Mouse (Mus musculus) heart, embryonic 12.5 days (tissue): Measurements from ENCODE around the gene Smyd1. TPM values are rescaled to one million over a fixed set of nuclear protein-coding genes. Genes with fewer than 3 reads are reported as not detected.

ENCODE experiments used
- ATAC-seq: fragments of 200-750 bp; cut with Nextera tagmentation; 2 replicates; pipeline ENCODE4 v1.8.0; 2017; ENCODE audit warnings: moderate TSS enrichment, moderate library complexity; ENCODE audit not compliant: insufficient number of reproducible peaks, low FRiP score
- H3K27ac ChIP-seq: fragments of 300-500 bp; sonication (generic); 2 replicates; pipeline ENCODE4 v1.5.1; 2016; ENCODE audit warnings: mild to moderate bottlenecking, moderate library complexity; ENCODE audit not compliant: poor library complexity, severe bottlenecking
- H3K27me3 ChIP-seq: fragments of 300-500 bp; sonication (generic); replicated peaks from 2 replicates; pipeline ENCODE4 v1.6.1; 2016; ENCODE audit warnings: mild to moderate bottlenecking, moderate library complexity
- H3K36me3 ChIP-seq: fragments of 300-500 bp; sonication (generic); 2 replicates; pipeline ENCODE4 v1.6.1; 2016; ENCODE audit warnings: mild to moderate bottlenecking, moderate library complexity
- H3K4me1 ChIP-seq: fragments of 300-500 bp; sonication (generic); replicated peaks from 2 replicates; pipeline ENCODE4 v1.6.1; 2016; ENCODE audit warnings: mild to moderate bottlenecking
- H3K4me2 ChIP-seq: fragments of 300-500 bp; sonication (generic); 2 replicates; pipeline ENCODE4 v1.6.1; 2016; ENCODE audit warnings: mild to moderate bottlenecking, moderate library complexity
- H3K4me3 ChIP-seq: fragments of 300-500 bp; sonication (generic); 2 replicates; pipeline ENCODE4 v1.5.1; 2016; ENCODE audit warnings: mild to moderate bottlenecking
- H3K9ac ChIP-seq: fragments of 300-500 bp; sonication (generic); 2 replicates; pipeline ENCODE4 v1.6.1; 2016; ENCODE audit warnings: mild to moderate bottlenecking, moderate library complexity
- H3K9me3 ChIP-seq: fragments of 300-500 bp; sonication (generic); replicated peaks from 2 replicates; pipeline ENCODE4 v1.6.1; 2016; ENCODE audit warnings: mild to moderate bottlenecking, moderate library complexity
- WGBS: fragments of 180-500 bp; shearing (Covaris S2); methylation state at CpG from one replicate; pipeline ENCODE4 v1.1.7; 2016; 5-methylcytosine and 5-hydroxymethylcytosine counted together
- microRNA-seq: library from miRNA; unstranded; fragments of <30 nt; microRNA quantifications from one replicate; pipeline ENCODE4, GENCODE M21; 2017
- polyA plus RNA-seq: library from polyadenylated mRNA; unstranded; fragments of >200 nt; fragmentation: Nextera tagmentation; extraction: Ambion mirVana; gene quantifications from 2 replicates; pipeline ENCODE4 v1.2.1, GENCODE M21; 2016

The Smyd1 gene
- polyA plus RNA-seq, 1 experiment from 2014 or later, result 113 TPM

- no peaks in the 10 kb centered on the region for H3K9me3 ChIP-seq
- ATAC-seq, result no peak
- no peak overlapping the region for H3K4me2 ChIP-seq
- no peak overlapping the region for H3K4me3 ChIP-seq
- H3K9ac ChIP-seq, result no peak overlapping the region
- no peaks in the 10 kb centered on the region for H3K27me3 ChIP-seq
- H3K27ac ChIP-seq, result no peak overlapping the region
- H3K36me3 ChIP-seq, result no peaks in the 10 kb centered on the region
- H3K4me1 ChIP-seq, result no peaks in the 10 kb centered on the region
- 80% methylated on average over 10 of the region's 10 CpGs for WGBS
These were observed 149.0 kb downstream of the Smyd1 start for GRCm38 (mm10) chr6:71172812-71173580.

- no peaks in the 10 kb centered on the region for H3K9me3 ChIP-seq
- no peak overlapping the region for H3K27ac ChIP-seq
- H3K36me3 ChIP-seq, result no peaks in the 10 kb centered on the region
- H3K9ac ChIP-seq, result no peak overlapping the region
- H3K4me1 ChIP-seq, result 0 out of 2 replicates have a peak, but pooled peaks cover 5% of the 10 kb centered on the region
- 33% methylated on average over 6 of the region's 6 CpGs for WGBS
- no peak for ATAC-seq
- no peak overlapping the region for H3K4me3 ChIP-seq
- no peaks in the 10 kb centered on the region for H3K27me3 ChIP-seq
- H3K4me2 ChIP-seq, result no peak overlapping the region
These were observed 155.4 kb downstream of the Smyd1 start for GRCm38 (mm10) chr6:71166551-71167169.

- peak; percentile 22; the same call in 1 of the 2 replicates for ATAC-seq
- Histone ChIP-seq H3K4me2 (no peak overlapping the region), H3K9me3 (no peaks in the 10 kb centered on the region), H3K27me3 (no peaks in the 10 kb centered on the region), H3K9ac (no peak overlapping the region), H3K27ac (no peak overlapping the region), H3K4me1 (0 out of 2 replicates have a peak, but pooled peaks cover 5% of the 10 kb centered on the region), H3K36me3 (no peaks in the 10 kb centered on the region), H3K4me3 (no peak overlapping the region)
- WGBS, result 23% methylated on average over 6 of the region's 6 CpGs
These were observed 157.6 kb downstream of the Smyd1 start for GRCm38 (mm10) chr6:71164394-71164793.

Small RNAs within 50 kb of the gene (microRNA-seq; reads per million reads assigned to microRNA genes)
- 16.0 reads per million, percentile 30 among the genes with 10 or more reads in this experiment for gene Mir8112

Other genes with a start within 250 kb of the Smyd1 start
- gene Thnsl2, start 177.8 kb downstream of the Smyd1 start, polyA plus RNA-seq, result 2.6 and 4.2 TPM in 2 replicates
- 0.50 and 1.0 TPM in 2 replicates for gene Fabp1, start 122.4 kb downstream of the Smyd1 start, polyA plus RNA-seq
- 54.6 and 59.1 TPM in 2 replicates for gene Krcc1, start 50.6 kb downstream of the Smyd1 start, polyA plus RNA-seq
- not detected in 2 replicates for gene Cd8b1, start 555 bp upstream of the Smyd1 start, polyA plus RNA-seq
- gene Cd8a, start 51.2 kb upstream of the Smyd1 start, polyA plus RNA-seq, result not detected in 2 replicates
- gene Rmnd5a, start 118.4 kb upstream of the Smyd1 start, polyA plus RNA-seq, result 15.2 and 17.0 TPM in 2 replicates
- gene Rnf103, start 171.7 kb upstream of the Smyd1 start, polyA plus RNA-seq, result 20.7 and 21.6 TPM in 2 replicates
- gene Chmp3, start 221.6 kb upstream of the Smyd1 start, polyA plus RNA-seq, result 63.2 and 63.8 TPM in 2 replicates